10 mouse cellular contexts compared by ENCODE assay signal in the genomic region with DNA sequence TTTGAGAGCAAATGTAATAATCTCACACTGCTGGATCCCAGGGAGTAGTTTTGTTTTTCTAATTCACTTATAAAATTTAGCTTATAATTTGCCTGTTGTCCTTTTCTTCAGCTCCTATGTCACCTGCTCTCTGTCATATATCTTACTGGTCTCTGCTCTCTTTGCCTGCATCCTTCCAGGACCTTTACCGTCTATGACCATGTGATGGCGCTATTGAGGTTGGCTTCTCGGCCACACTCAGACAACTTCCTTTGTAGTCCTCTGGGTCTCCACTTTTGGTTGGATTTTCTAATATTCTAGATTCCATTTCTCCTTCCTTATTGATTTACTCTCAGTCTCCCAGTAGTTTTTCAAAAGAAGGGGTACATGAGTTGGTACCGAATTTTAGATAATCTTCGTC.
DNase-seq lines count a peak whose midpoint lies in the region; ATAC-seq lines count a peak whose summit lies in the region.
"Had no signal": no experiment of that assay in that cellular context is flagged by ENCODE, and none has a peak within 500 bp of the region (broad histone marks: within the 10 kb centered on the region; RNA-seq: fewer than 3 reads in every experiment).

No protein-coding gene starts in this region.

- no peak overlapping the region for H3K27ac ChIP-seq in midbrain, embryonic 11.5 days (ENCODE audit: low read depth, low read length)
- H3K27ac ChIP-seq in midbrain, embryonic 14.5 days (replicated peaks; ENCODE audit: low read depth, low read length): no peak overlapping the region
- H3K27ac ChIP-seq in forebrain, embryonic 14.5 days (ENCODE audit: low read depth, low read length): no peak overlapping the region
- H3K27ac ChIP-seq: hindbrain, embryonic 13.5 days; macrophage had no signal

- WGBS in midbrain, embryonic 11.5 days: 42% methylated on average over 5 of the region's 5 CpGs
- 48% methylated on average over 5 of the region's 5 CpGs for WGBS in midbrain, embryonic 14.5 days
- 48% methylated on average over 5 of the region's 5 CpGs for WGBS in forebrain, embryonic 14.5 days

- H3K27me3 ChIP-seq in midbrain, embryonic 11.5 days (ENCODE audit: control insufficient read depth, insufficient read depth, low read length): no peaks in the 10 kb centered on the region
- H3K27me3 ChIP-seq in midbrain, embryonic 14.5 days (ENCODE audit: control insufficient read depth, insufficient read depth, low read length): no peaks in the 10 kb centered on the region
- no peaks in the 10 kb centered on the region for H3K27me3 ChIP-seq in forebrain, embryonic 14.5 days (replicated peaks; ENCODE audit: control insufficient read depth, insufficient read depth, low read length)
- H3K27me3 ChIP-seq: hindbrain, embryonic 13.5 days had no signal

- H3K9ac ChIP-seq in midbrain, embryonic 11.5 days (ENCODE audit: low read length): no peak overlapping the region
- no peak overlapping the region for H3K9ac ChIP-seq in midbrain, embryonic 14.5 days (replicated peaks; ENCODE audit: low read length)
- H3K9ac ChIP-seq in forebrain, embryonic 14.5 days (ENCODE audit: low read length): no peak overlapping the region
- H3K9ac ChIP-seq: hindbrain, embryonic 13.5 days had no signal

- H3K36me3 ChIP-seq in midbrain, embryonic 11.5 days (ENCODE audit: control insufficient read depth, insufficient read depth, low read length): no peaks in the 10 kb centered on the region
- H3K36me3 ChIP-seq in midbrain, embryonic 14.5 days (ENCODE audit: control insufficient read depth, insufficient read depth, low read length): no peaks in the 10 kb centered on the region
- H3K36me3 ChIP-seq in forebrain, embryonic 14.5 days (ENCODE audit: control insufficient read depth, insufficient read depth, low read length): no peaks in the 10 kb centered on the region
- H3K36me3 ChIP-seq: hindbrain, embryonic 13.5 days had no signal

- H3K9me3 ChIP-seq in midbrain, embryonic 11.5 days (ENCODE audit: control insufficient read depth, low read length): no peaks in the 10 kb centered on the region
- H3K9me3 ChIP-seq in midbrain, embryonic 14.5 days (ENCODE audit: control insufficient read depth, low read length): no peaks in the 10 kb centered on the region
- H3K9me3 ChIP-seq in forebrain, embryonic 14.5 days (replicated peaks; ENCODE audit: control insufficient read depth, low read length): no peaks in the 10 kb centered on the region
- H3K9me3 ChIP-seq: hindbrain, embryonic 13.5 days had no signal

- DNase-seq in frontal cortex, postnatal 10 days (ENCODE audit: low spot score in 2 of 2): no peak
- peak; percentile 86 for DNase-seq in midbrain, embryonic 11.5 days (ENCODE audit: low spot score, missing footprints)
- no peak for DNase-seq in midbrain, embryonic 14.5 days
- peak; percentile 17 for DNase-seq in cerebellum, adult 9-11 months
- peak; percentile 21 for DNase-seq in testis, postnatal 14 days (ENCODE audit: low spot score)
- no peak for DNase-seq in forebrain, embryonic 14.5 days (ENCODE audit: low spot score)
- no peak for DNase-seq in urinary bladder, postnatal 36 days (ENCODE audit: low spot score in 2 of 2)

- no peak overlapping the region for H3K4me2 ChIP-seq in midbrain, embryonic 11.5 days
- no peak overlapping the region for H3K4me2 ChIP-seq in midbrain, embryonic 14.5 days (ENCODE audit: low read length)
- no peak overlapping the region for H3K4me2 ChIP-seq in forebrain, embryonic 14.5 days (ENCODE audit: low read length)
- H3K4me2 ChIP-seq: hindbrain, embryonic 13.5 days had no signal

- ATAC-seq in frontal cortex, adult (ENCODE audit: low TSS enrichment): peak; percentile 64; the same call in 1 of the 2 replicates
- no peak for ATAC-seq in midbrain, embryonic 11.5 days (ENCODE audit: low FRiP score)
- ATAC-seq in midbrain, embryonic 14.5 days (ENCODE audit: low FRiP score, low TSS enrichment): no peak
- no peak for ATAC-seq in forebrain, embryonic 14.5 days

- no peak overlapping the region for H3K4me3 ChIP-seq in midbrain, embryonic 11.5 days (ENCODE audit: low read depth, low read length)
- H3K4me3 ChIP-seq in midbrain, embryonic 14.5 days (replicated peaks; ENCODE audit: low read depth, low read length): no peak overlapping the region
- no peak overlapping the region for H3K4me3 ChIP-seq in forebrain, embryonic 14.5 days (ENCODE audit: low read depth, low read length)
- H3K4me3 ChIP-seq: hindbrain, embryonic 13.5 days had no signal

- H3K4me1 ChIP-seq in midbrain, embryonic 11.5 days (ENCODE audit: control insufficient read depth, insufficient read depth, low read length): peaks cover 2% of the 10 kb centered on the region; the same call in 1 of the 2 replicates
- no peaks in the 10 kb centered on the region for H3K4me1 ChIP-seq in midbrain, embryonic 14.5 days (ENCODE audit: control insufficient read depth, insufficient read depth, low read length)
- no peaks in the 10 kb centered on the region for H3K4me1 ChIP-seq in forebrain, embryonic 14.5 days (ENCODE audit: control insufficient read depth, insufficient read depth, low read length)
- H3K4me1 ChIP-seq: hindbrain, embryonic 13.5 days had no signal

Comparison
In these comparisons a context has a peak if more than half of its experiments do, and no peak if none do; other contexts are left out.
1. DNase-seq: peak in midbrain, embryonic 11.5 days (single experiment), cerebellum, adult 9-11 months (single experiment) and testis, postnatal 14 days (single experiment); none in frontal cortex, postnatal 10 days (0 of 2), midbrain, embryonic 14.5 days (single experiment), forebrain, embryonic 14.5 days (single experiment) and urinary bladder, postnatal 36 days (0 of 2).